Mouse (Mus musculus) ES-E14 (cell line): ENCODE results near the gene Amn.

Experiments used
- CHD2 ChIP-seq: IDR thresholded peaks from 2 replicates; pipeline ENCODE4 v1.6.1; 2014; ENCODE audit warnings: mild to moderate bottlenecking, low read depth, low read length, inconsistent platforms
- HCFC1 ChIP-seq: IDR thresholded peaks from 2 replicates; pipeline ENCODE4 v1.6.1; 2012; ENCODE audit warnings: low read length, inconsistent platforms, borderline replicate concordance; ENCODE audit not compliant: insufficient read depth
- ZC3H11A ChIP-seq: IDR thresholded peaks from 2 replicates; pipeline ENCODE4 v1.6.1; 2012; ENCODE audit warnings: low read depth, mild to moderate bottlenecking, inconsistent platforms, low read length, borderline replicate concordance
- ZNF384 ChIP-seq: IDR thresholded peaks from 2 replicates; pipeline ENCODE4 v1.6.1; 2012; ENCODE audit warnings: low read depth, low read length, inconsistent platforms

- no peak for TF ChIP-seq ZC3H11A
- TF ChIP-seq ZNF384 = no peak
- no peak for TF ChIP-seq HCFC1
- no peak for TF ChIP-seq CHD2
Observed at GRCm38 (mm10) chr12:111271966-111272365, 1.1 kb downstream of the Amn start.
